Mouse (Mus musculus) cerebellum, postnatal 10 days (tissue): ENCODE measurements around the gene Ddx50.
A peak's percentile ranks its signal among the peaks of the same experiment; 100 is the strongest.

Source experiments
- DNase-seq, 2 experiments: peaks; one replicate each; pipeline ENCODE4 v3.0.0; 2021; ENCODE audit warnings: mixed read lengths in 2 of 2

The Ddx50 gene

GRCm38 (mm10) chr10:62650881-62651810, at the start of gene Ddx50:
Gene Ddx50, minus strand, starts transcription at chr10:62651218.
- peak; percentile 100 for DNase-seq

GRCm38 (mm10) chr10:62692771-62693170, 41.8 kb upstream of the Ddx50 start:
- no peak for DNase-seq

- DNase-seq, result no peak
Measured at GRCm38 (mm10) chr10:62692244-62692643, 41.2 kb upstream of the Ddx50 start.

GRCm38 (mm10) chr10:62687032-62687674, 36.1 kb upstream of the Ddx50 start:
- DNase-seq, result peak in 1 of 2 experiments; percentile 11

GRCm38 (mm10) chr10:62683043-62683442, 32.0 kb upstream of the Ddx50 start:
- peak; percentile 15 to 28 for DNase-seq

DNA sequence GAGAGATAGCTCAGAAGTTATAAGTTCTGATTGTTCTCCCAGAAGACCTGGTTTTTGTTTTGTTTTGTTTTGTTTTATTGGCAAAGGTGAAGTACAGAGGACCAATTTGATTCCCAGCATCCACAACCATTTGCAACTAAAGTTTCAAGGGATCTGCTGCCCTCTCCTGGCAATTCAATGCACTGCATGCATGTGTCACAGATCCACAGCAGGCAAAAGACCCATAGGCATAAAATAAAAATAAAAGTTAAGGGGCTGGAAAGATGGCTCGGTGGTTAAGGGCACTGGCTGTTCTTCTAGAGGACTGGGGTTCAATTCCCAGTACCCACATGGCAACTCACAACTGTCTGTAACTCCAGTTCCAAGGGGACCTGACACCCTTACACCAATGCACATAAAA, 28.8 kb upstream of the Ddx50 start:
- DNase-seq, result no peak

DNA sequence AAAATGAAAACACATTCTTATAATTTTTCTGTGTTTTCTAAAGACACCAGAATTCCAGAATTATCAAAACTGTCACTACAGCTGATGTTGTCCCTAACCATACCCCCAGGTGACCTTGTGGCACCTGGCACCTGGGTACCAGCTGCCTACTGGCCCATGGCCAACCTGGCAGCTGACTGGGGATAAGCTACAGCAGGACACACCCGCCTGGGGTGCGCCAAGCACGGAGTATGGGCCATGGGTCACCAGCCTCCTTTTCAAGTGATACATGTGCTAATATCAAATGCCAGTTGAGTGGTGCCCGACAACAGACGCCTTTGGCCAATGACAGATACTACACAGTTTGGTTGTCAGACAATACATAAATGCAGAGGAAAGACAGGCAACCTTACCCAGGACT, 26.3 kb upstream of the Ddx50 start:
- peak; percentile 25 to 44 for DNase-seq

GRCm38 (mm10) chr10:62676196-62676595, 25.2 kb upstream of the Ddx50 start:
- DNase-seq, result no peak

DNA sequence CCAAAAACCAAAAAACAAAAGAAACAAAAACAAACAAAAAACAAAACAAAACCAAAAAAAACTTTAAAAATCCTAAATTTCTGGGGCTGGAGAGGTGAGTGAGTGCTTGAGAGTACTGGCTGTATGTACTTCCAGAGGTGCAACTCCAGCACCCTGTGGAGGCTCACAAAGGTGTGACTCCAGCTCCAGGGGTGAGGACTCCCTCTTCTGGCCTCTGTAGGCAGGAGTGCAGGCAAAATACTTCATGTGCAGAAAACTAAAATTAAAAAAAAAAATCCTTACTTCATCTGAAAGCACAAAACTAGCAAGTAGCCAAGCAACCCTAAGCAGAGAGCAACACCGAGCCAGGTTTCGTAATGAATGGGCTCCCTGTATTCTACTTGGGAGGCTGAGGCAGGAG, 21.3 kb upstream of the Ddx50 start:
- DNase-seq, result no peak

GRCm38 (mm10) chr10:62669245-62669644, 18.2 kb upstream of the Ddx50 start:
- DNase-seq, result no peak

DNA sequence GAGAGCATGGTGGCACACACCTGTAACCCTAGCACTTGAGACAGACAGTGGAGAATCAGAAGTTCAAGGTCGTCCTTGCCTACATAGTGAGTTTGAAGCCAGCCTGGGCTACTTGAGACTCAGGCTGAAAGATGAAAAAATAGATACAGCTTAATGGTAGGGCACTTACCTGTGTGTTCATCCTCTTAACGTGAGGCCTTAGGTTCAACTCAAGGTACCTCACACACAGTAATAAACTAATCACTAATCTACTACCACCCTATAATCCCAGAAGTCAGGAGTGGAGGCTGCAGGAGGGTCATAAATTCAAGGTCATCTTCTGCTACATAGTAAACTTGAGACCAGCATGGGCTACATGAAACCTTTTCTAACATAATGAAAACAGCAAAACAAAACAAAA, 17.4 kb upstream of the Ddx50 start:
- DNase-seq, result no peak

- no peak for DNase-seq
Measured at GRCm38 (mm10) chr10:62668043-62668442, 17.0 kb upstream of the Ddx50 start.

DNA sequence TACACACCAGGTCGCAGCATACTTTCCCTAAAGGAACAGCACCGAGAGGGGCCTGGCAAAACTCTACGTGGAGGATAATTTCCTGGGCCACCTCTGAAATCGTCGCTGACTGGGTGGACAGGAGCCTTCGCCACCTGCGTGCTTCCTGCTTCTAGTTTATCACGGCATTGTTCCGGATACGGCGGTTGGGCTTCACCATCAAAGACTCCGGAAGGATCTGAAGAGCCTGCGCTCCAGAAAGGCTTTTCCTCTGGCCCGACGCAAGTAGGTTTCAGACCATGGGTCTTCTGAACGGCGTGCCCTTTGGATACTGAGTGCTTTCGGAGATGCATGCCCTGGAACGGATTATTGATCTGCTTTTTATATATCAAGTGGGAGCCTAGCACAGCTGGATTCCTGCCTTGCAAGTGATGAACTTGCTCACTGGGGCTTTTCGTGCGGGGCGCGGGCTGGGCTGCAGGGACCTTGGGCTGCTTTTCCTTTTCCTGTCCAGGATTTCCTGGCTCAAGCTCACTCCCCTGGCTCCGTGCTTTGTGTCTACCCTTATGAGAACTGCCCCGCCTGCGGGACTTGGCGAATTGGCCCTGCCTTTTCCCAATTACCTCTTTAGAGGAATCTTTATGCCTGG, 14.1 kb upstream of the Ddx50 start:
- DNase-seq, result peak in 1 of 2 experiments; percentile 9

GRCm38 (mm10) chr10:62664171-62664570, 13.2 kb upstream of the Ddx50 start:
- no peak for DNase-seq

DNA sequence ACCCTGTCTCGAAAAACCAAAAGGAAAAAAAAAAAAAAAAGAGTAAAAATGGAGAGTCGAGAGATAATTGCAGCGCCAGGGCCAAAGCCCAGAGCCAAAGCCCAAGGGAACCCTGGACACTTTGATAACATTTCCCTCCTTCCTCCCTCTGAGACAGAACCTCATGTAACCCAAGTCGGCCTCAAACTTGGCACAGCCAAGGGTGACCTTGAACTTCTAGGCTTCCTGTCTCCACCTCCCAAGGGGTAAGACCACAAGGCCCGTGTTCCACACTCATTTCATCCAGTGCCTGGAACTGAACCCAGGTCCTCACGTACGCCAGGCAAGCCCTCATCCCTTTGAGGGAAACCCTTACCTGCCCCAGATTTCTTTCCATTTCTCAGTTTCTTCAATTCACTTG, 5.7 kb upstream of the Ddx50 start:
- DNase-seq, result no peak

DNA sequence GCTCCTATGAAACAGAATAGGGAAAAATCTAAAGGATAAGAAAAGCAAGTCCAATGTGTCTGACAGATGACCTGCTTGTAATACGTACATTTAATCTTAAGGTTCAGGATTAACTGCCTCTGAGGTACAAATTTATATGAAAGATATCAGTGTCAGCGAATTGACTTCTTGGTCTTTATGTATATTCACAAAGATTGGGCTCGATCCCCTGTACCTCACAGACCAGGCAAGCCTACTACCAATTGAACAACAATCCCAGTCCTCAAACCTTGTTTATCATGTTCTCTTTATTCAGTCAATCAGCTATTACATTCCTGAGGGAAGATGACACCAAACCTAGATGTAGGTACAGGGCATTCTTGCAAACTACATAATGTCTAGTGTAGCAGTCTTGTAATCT, 943 bp upstream of the Ddx50 start:
- DNase-seq, result no peak

DNA sequence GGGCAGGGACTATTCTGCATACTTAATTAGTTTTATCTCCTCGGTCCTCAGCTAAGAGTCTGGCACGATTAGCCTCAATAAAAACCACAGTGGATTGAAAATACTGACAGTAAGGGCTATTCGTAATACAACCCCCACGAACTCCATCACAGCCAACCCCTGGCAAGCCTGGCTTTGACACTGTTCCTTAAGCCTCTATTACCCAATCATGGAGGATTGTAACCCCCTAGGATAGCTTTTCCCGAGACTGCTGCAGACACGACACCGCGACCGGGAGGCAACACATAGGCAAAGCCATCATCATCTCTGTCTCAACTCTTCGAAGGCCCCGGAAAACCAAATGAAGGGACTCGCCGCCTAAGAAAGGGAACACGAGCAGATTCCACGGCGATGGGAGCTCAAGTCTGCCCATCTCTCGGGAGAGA, 648 bp downstream of the Ddx50 start:
- DNase-seq, result no peak

DNA sequence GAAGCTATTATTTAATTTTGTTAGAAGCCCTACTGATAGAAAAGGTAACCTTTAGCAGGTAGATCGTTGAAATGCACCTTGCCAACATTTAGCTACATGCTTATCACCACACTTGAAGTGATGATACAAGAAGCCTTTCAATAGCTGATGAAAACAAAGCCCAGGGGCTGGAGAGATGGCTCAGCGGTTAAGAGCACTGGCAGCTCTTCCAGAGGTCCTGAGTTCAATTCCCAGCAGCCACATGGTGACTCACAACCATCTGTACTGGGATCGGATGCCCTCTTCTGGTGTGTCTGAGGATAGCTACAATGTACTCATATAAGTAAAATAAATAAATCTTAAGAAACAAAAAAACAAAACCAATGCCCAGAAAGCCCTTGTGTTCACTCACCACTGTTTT, 46.9 kb downstream of the Ddx50 start:
- DNase-seq, result no peak

DNA sequence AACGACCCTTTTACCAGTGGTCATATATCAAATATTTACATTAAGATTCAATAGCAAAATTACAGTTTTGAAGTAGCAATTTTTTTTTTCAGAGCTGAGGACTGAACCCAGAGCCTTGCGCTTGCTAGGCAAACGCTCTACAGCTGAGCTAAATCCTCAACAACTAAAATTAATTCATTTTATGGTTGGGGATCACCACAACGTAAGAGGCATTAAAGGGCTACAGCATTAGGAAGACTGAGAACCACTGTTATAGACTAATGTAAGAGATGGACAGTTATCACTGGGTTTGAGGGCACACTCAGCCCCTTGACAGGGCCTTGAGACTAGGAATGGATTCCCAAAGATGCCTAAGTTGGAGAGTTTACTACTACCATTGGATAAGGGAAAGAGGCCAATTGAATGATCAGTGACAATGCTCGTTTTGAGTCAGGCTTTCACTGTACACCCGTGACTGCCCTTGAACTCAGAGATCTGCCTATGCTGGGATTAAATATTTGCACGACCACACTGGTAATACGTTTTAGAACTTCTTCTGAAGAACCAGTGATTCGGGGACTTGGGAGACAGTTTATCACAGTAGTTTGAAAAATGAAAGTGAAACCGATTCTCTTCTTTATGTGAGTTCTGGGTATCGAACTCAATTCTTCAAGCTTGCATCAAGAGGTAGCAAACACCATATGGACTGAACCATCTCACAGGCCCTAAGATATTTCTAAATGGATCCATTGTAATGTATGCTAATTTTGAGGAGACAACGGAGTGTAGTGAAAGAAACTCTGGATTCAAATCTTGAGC, 47.6 kb downstream of the Ddx50 start:
- DNase-seq, result no peak

DNA sequence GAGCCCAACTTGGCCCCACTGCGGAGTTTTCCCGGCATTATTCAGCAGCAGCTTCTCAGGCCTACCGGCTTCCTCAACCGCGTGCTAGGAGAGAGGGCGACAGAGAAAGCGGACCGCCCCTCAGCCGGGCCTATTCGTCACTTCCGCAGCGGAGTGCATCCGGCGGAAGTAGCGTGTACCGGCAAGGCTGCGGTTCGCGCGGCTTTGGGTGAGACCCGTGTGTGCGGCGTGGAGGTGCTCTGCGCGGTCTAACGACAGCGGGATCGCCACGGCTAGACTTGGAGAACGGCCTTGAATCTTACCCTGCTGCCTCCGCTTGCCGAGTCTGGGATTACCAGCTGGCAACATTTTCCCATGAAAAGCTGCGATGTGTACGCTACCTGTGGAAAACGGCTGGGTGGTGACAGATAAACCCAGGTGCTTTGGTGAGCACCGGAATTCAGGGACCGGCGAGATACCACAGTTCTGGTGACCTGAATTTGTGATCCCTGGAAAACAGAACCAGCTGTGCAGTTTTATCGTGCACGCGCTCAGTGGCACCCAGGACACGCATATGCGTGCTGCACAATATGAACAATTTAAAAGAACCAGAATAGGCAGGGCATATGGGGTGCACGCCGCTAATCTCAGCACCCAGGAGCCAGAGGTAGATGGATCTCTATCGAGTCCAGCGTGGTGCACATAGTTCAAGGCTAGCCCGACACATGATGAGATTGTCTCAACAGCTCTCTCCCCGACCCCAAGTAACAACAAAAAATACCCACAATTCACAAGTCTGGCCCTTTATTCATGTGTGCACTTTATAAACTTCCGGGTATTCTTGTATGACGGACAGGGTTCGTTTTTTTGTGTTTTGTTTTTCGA, 48.6 kb downstream of the Ddx50 start, which contains the start of gene Ddx21:
TSS of gene Ddx21 (minus strand) at position 105 of the 864 bp plus-strand sequence.
- peak; percentile 94 to 95 for DNase-seq

GRCm38 (mm10) chr10:62601833-62602176, 49.2 kb downstream of the Ddx50 start:
- DNase-seq, result no peak
